Mouse (Mus musculus): ENCODE measurements around the gene Mrpl39.

The Mrpl39 gene

GRCm38 (mm10) chr16:84735166-84736105 is at the start of gene Mrpl39:
Mrpl39 (minus strand) TSS chr16:84735742.
- DNase-seq = peak; percentile 94 to 98

DNA sequence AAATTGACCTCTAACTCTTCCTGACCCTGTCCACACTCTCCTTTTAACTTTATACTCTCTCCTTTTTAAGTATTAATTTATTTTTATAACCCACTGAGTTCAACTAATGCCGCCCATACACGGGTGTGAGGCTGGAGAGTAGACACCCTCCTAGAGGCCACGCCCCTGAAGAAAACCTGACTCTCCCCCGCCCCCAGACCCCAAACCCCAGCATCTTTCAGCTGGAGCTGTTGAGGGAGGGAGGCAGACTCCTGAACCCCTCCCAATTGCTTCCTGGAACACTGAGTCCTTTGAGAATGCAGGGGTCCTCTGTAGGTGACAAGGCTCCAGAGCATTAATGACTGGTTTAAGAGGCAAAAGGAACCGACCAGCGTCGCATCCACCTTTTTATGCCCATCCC is 49.4 kb upstream of the Mrpl39 start:
- no peak for DNase-seq

DNA sequence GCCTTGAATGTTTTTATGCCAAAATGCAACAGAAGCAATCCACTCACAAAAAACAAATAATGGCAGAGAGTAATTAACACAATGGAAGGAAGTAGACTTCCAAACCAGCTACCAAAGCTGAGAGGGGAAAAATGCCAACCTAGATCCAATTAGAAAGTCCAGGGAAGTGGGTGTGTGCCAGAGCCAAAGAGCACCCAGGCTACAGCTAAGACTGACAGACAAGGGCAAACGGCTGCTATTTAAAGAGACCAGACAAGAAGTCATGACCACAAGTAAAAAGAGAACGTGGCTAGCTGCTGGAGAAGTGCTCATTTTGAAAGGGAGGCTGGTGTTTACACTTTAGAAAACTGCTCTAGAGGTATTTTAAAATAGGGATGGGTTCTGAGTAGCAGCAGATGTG is 47.7 kb upstream of the Mrpl39 start:
- no peak for DNase-seq

- no peak for DNase-seq
Measured at GRCm38 (mm10) chr16:84779718-84780117, 44.2 kb upstream of the Mrpl39 start.

- no peak for DNase-seq
Measured at GRCm38 (mm10) chr16:84778861-84779630, 43.5 kb upstream of the Mrpl39 start.

GRCm38 (mm10) chr16:84778431-84778830 is 42.9 kb upstream of the Mrpl39 start:
- no peak for DNase-seq

DNA sequence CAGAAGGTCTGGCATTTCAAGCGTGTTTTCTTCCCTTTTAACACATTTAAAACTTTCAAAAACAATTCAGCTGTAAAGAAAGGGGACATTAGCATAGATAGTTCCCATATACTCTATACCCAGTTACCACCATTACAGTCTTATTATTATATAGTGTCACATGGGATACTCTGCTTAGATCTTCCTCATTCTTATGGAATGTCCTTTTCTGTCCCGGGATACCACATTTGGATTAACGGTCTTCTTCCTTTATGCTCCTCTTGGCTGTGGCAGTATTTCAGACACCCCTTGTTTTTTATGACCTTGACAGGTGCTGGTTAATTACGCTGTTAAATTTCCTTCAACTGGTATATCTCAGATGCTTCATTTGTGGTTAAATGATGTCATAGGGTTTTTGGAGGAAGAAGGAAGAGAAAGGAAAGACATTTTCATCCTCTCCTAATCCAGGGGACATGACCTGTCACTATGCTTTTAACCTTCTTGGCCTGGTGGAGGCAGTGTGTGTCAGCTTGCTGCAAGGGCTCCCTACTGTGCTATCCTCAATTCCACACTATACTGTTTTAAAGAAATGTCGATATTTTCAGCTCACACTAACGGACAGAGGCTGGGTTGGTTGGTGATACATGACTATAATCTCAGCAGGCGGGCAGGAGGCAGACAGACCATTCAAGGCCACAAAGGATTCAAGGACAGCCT is 40.7 kb upstream of the Mrpl39 start:
- DNase-seq = no peak

DNA sequence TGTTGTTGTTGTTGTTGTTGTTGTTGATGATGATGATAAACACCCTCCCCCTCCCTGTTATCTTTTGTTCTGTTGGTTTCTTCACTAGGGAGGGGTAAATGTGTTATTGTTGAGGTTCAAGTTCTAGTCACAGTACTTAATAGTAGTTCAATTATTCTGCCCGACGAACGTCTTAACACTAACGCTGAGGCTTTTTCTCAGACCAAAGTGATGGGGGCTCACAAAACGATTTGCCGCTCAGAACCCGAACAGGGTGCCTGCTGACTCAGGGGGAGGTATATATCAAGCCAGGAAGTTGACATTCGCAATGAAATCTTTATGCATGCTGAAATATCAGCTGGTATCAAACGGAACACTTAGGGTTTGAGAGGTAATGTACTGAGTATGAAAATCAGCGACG is 39.8 kb upstream of the Mrpl39 start:
- no peak for DNase-seq

- peak in 1 of 2 experiments; percentile 11 for DNase-seq
Measured at GRCm38 (mm10) chr16:84774761-84775231, 39.3 kb upstream of the Mrpl39 start.

GRCm38 (mm10) chr16:84774003-84774703 is 38.6 kb upstream of the Mrpl39 start, which contains the start of gene Jam2:
Jam2 (plus strand) TSS chr16:84774123.
- DNase-seq = peak; percentile 32 to 34

- no peak for DNase-seq
Measured at GRCm38 (mm10) chr16:84773268-84773861, 37.8 kb upstream of the Mrpl39 start.

GRCm38 (mm10) chr16:84772496-84773267 is 37.1 kb upstream of the Mrpl39 start:
- no peak for DNase-seq

DNA sequence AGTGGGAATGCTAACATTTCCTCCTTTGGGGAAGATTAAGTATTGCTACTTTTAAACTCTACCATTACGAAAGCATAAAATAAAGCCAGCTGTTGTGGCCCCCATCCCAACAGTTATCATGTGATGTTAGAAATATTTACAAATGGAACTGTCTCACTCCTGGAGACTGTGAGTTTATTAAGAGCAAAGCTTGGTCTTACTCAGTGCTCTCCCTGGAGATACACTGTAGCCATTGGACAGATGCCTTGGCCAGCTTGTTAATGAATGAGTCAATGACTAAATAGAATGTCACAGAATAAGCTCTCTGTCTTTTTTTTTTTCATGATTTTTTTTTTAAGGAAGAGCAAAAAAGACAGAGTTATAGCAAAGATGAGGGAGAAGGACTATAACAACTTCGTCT is 35.9 kb upstream of the Mrpl39 start:
- no peak for DNase-seq

DNA sequence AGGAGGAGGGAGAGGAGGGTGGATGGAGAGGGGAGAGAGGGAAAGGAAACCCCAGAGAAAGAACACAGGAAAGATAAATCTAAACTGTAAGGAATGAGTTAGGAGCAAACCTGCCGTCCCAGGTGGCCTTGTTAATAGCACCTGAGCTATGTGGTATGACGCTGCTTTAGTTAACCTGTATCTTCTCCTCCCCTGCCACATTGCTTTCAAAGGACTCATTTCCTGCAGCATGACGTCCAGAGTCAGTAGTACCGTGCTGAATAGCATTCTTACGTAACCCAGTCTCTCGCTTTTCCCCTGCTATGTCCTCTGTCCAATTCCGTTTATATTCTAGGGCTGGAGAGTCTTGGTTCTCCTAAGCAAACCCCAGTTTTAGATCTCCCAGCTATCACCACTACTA is 35.3 kb upstream of the Mrpl39 start:
- no peak for DNase-seq

- no peak for DNase-seq
Measured at GRCm38 (mm10) chr16:84769619-84770464, 34.3 kb upstream of the Mrpl39 start.

DNA sequence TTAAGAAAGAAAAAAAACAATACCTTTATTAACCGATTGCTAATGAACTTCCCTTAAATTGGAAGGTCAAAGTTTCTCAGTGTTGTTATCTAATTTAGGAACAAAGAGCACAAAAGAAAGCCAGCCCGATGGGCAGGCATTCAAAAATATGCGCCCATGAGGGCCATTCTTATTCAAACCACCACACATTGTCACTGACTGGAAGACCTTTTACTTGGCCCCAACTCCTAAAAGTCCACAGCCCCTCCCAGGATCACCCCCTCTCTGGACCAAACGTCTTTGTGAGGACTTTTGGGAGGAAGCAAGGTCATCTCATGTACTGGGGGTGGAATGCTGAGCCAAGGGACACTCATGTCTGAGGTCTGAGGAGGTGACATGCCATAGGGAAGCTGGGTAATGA is 33.6 kb upstream of the Mrpl39 start:
- DNase-seq = no peak

DNA sequence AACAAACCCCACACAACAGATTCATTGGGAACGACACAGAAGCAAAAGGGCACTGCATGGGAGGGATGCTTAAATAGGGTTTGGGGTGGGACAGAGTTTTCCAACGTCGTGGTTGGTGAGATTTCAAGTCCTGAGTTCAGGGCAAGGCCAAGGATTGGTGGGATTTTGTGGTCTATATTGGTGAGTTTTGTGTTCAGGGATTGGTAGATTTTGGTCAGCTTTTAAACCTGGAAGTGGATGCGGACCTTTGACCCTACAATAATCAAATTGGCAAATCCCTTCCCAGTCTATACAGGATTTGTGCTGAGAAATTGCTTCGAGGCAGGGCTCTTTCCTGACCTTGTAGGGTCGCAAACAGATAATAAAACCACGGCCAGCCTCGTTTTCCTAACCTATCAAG is 32.4 kb upstream of the Mrpl39 start:
- no peak for DNase-seq

GRCm38 (mm10) chr16:84745721-84746306 is 10.3 kb upstream of the Mrpl39 start:
- no peak for DNase-seq

DNA sequence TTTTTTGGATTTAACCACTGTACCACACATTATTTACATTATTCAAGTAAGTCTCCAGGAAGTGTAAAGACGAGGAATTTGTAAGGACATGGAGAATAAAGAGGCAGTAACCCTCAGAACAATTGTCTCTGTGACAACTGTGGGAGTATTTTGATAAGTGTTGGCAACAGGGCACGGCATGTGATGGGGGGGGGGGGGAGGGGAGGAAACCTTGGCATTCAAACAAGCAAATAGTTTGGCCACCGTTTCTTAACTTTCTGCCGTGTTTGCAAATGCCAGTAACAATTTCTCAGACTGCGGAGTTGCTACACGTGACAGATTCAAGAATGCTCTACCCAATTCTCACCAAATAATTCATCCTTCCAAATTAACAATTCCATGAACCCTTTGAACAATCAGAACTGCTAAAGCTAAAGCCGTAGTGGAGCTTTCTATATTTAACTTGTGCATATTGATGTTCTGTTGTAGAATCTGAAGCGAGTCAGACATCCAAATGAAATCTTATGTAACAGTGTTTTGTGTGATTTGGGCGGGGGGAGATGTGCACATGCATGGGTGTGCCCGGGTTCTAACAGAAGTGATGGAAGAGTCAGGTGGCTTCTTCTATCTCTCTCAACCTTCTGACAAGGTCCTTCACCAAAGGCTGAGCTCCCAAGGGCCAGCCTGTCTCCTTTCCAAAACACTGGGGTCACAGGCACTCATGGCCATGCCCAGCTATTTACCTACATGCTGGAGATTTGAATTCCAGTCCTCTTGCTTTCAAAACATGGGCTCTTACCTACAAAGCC is 9.4 kb upstream of the Mrpl39 start:
- DNase-seq = no peak
